Mouse (Mus musculus) MEL (cell line): Measurements from ENCODE around the gene Hes2. TPM values are rescaled to one million over a fixed set of nuclear protein-coding genes. Genes with fewer than 3 reads are reported as not detected.

Source experiments
- DNase-seq: peaks from one replicate; pipeline ENCODE4 v3.0.0; 2011; ENCODE audit warnings: low read depth, low spot score
- H3K27ac ChIP-seq: 2 replicates; pipeline ENCODE4 v1.5.1; 2012; ENCODE audit warnings: low read depth, mild to moderate bottlenecking, control low read depth, low read length, moderate library complexity; ENCODE audit not compliant: control insufficient read depth
- H3K27me3 ChIP-seq, 2 experiments: fragments of 150-350 bp in 1 of 2; sonication (generic) in 1 of 2; 2 replicates each; pipeline ENCODE4 v1.6.1; 2012; ENCODE audit warnings: low read length in 2 of 2, mild to moderate bottlenecking in 2 of 2, improper control_type of control experiment in 1 of 2, moderate library complexity in 1 of 2; ENCODE audit not compliant: insufficient read depth in 2 of 2, control insufficient read depth in 1 of 2
- H3K36me3 ChIP-seq, 2 experiments: 2 replicates each; pipeline ENCODE4 v1.6.1; 2012 to 2014; ENCODE audit warnings: low read length in 2 of 2, improper control_type of control experiment in 1 of 2, inconsistent platforms in 1 of 2, mild to moderate bottlenecking in 1 of 2; ENCODE audit not compliant: insufficient read depth in 2 of 2, control insufficient read depth in 1 of 2
- H3K4me1 ChIP-seq, 2 experiments: fragments of 150-350 bp in 1 of 2; sonication (generic) in 1 of 2; 2 replicates each; pipeline ENCODE4 v1.6.1; 2012; ENCODE audit warnings: low read length in 2 of 2, improper control_type of control experiment in 1 of 2, mild to moderate bottlenecking in 1 of 2; ENCODE audit not compliant: insufficient read depth in 2 of 2, control insufficient read depth in 1 of 2
- H3K4me3 ChIP-seq, 2 experiments: fragments of 150-350 bp in 1 of 2; sonication (generic) in 1 of 2; 2 replicates each; pipeline ENCODE4 v1.5.1; 2012; ENCODE audit warnings: low read depth in 2 of 2, low read length in 2 of 2, mild to moderate bottlenecking in 2 of 2, moderate library complexity in 2 of 2, control low read depth in 1 of 2, improper control_type of control experiment in 1 of 2; ENCODE audit not compliant: control insufficient read depth in 1 of 2, insufficient read depth in 1 of 2
- H3K79me2 ChIP-seq: 2 replicates; pipeline ENCODE4 v1.6.1; 2012; ENCODE audit warnings: mild to moderate bottlenecking, low read length, moderate library complexity; ENCODE audit not compliant: control insufficient read depth, poor library complexity, insufficient read depth
- H3K9ac ChIP-seq: 2 replicates; pipeline ENCODE4 v1.6.1; 2012; ENCODE audit warnings: low read depth, mild to moderate bottlenecking, control low read depth, low read length, moderate library complexity; ENCODE audit not compliant: control insufficient read depth, poor library complexity, severe bottlenecking
- H3K9me3 ChIP-seq: fragments of 150-350 bp; sonication (generic); replicated peaks from 2 replicates; pipeline ENCODE4 v1.6.1; 2012; ENCODE audit warnings: mild to moderate bottlenecking, low read length, improper control_type of control experiment, moderate library complexity; ENCODE audit not compliant: insufficient read depth
- CHD1 ChIP-seq: IDR thresholded peaks from 2 replicates; pipeline ENCODE4 v1.6.1; 2012; ENCODE audit warnings: low read depth, mild to moderate bottlenecking, inconsistent platforms, low read length, improper control_type of control experiment
- CTCF ChIP-seq, 3 experiments: IDR thresholded peaks in 2 of 3; conservative IDR thresholded peaks in 1 of 3; 2 replicates each; pipeline ENCODE4 v1.5.1; 2011 to 2012; ENCODE audit warnings: low read length in 3 of 3, low read depth in 2 of 3, mild to moderate bottlenecking in 2 of 3, improper control_type of control experiment in 1 of 3, inconsistent platforms in 1 of 3, mixed read lengths in 1 of 3, moderate library complexity in 1 of 3; ENCODE audit not compliant: control insufficient read depth in 1 of 3, insufficient read depth in 1 of 3, poor library complexity in 1 of 3, severe bottlenecking in 1 of 3
- EP300 ChIP-seq, 2 experiments: IDR thresholded peaks; 2 replicates each; pipeline ENCODE4 v1.6.1; 2011; ENCODE audit warnings: improper control_type of control experiment in 2 of 2, low read length in 2 of 2, low read depth in 1 of 2, mild to moderate bottlenecking in 1 of 2
- GABPA ChIP-seq: IDR thresholded peaks from 2 replicates; pipeline ENCODE4 v1.6.1; 2012; ENCODE audit warnings: low read depth, mild to moderate bottlenecking, inconsistent platforms, low read length, improper control_type of control experiment, moderate library complexity
- JUND ChIP-seq: IDR thresholded peaks from 2 replicates; pipeline ENCODE4 v1.6.1; 2011; ENCODE audit warnings: low read depth, mild to moderate bottlenecking, improper control_type of control experiment, low read length
- MAFK ChIP-seq: IDR thresholded peaks from 2 replicates; pipeline ENCODE4 v1.6.1; 2011; ENCODE audit warnings: low read depth, mild to moderate bottlenecking, low read length, improper control_type of control experiment, borderline replicate concordance
- MXI1 ChIP-seq: IDR thresholded peaks from 2 replicates; pipeline ENCODE4 v1.6.1; 2011; ENCODE audit warnings: mild to moderate bottlenecking, low read depth, low read length, improper control_type of control experiment
- NRF1 ChIP-seq: IDR thresholded peaks from 2 replicates; pipeline ENCODE4 v1.6.1; 2014; ENCODE audit warnings: low read depth, mild to moderate bottlenecking, inconsistent platforms, low read length, improper control_type of control experiment, moderate library complexity; ENCODE audit not compliant: poor library complexity, insufficient read depth, severe bottlenecking
- POLR2AphosphoS5 ChIP-seq: IDR thresholded peaks from 2 replicates; pipeline ENCODE4 v1.6.1; 2012; ENCODE audit warnings: low read depth, borderline replicate concordance, mild to moderate bottlenecking, inconsistent platforms, low read length, moderate library complexity, mixed read lengths
- RCOR1 ChIP-seq: IDR thresholded peaks from 2 replicates; pipeline ENCODE4 v1.6.1; 2012; ENCODE audit warnings: low read depth, mild to moderate bottlenecking, inconsistent platforms, low read length, improper control_type of control experiment
- TAL1 ChIP-seq: IDR thresholded peaks from 2 replicates; pipeline ENCODE4 v1.6.1; 2012; ENCODE audit warnings: mild to moderate bottlenecking, inconsistent platforms, low read length, moderate library complexity, mixed read lengths
- TBP ChIP-seq: IDR thresholded peaks from 2 replicates; pipeline ENCODE4 v1.8.0; 2011; ENCODE audit warnings: low read depth, low read length, improper control_type of control experiment
- USF2 ChIP-seq, 2 experiments: IDR thresholded peaks; 2 replicates each; pipeline ENCODE4 v1.6.1; 2011 to 2012; ENCODE audit warnings: improper control_type of control experiment in 2 of 2, low read length in 2 of 2, borderline replicate concordance in 1 of 2, inconsistent platforms in 1 of 2, low read depth in 1 of 2, mild to moderate bottlenecking in 1 of 2; ENCODE audit not compliant: insufficient read depth in 1 of 2
- ZKSCAN1 ChIP-seq: IDR thresholded peaks from 2 replicates; pipeline ENCODE4 v1.6.1; 2012; ENCODE audit warnings: low read depth, mild to moderate bottlenecking, inconsistent platforms, low read length, improper control_type of control experiment, moderate library complexity
- polyA plus RNA-seq, 2 experiments: library from polyadenylated mRNA; stranded (reverse) in 1 of 2; unstranded in 1 of 2; fragments of >175 nt in 1 of 2; fragments of >200 nt in 1 of 2; gene quantifications; 2 replicates each; pipeline versions ENCODE4 v1.2.1 to v1.2.4; 2012; ENCODE audit warnings: low replicate concordance in 2 of 2, low read depth in 1 of 2; ENCODE audit not compliant: insufficient read length in 2 of 2, insufficient read depth in 1 of 2, missing spikeins in 1 of 2
- total RNA-seq: library from RNA; depleted of rRNA; stranded (reverse); fragments of 300-350 nt; gene quantifications from 2 replicates; pipeline ENCODE4 v1.2.3, GENCODE M21; 2012

The Hes2 gene
- total and polyA plus RNA-seq, 3 experiments: 0.28 TPM; not detected in 2

GRCm38 (mm10) chr4:152157779-152158584, 685 bp upstream of the Hes2 start (continued):
- no peak for TF ChIP-seq RCOR1

GRCm38 (mm10) chr4:152159285-152159678, 615 bp downstream of the Hes2 start:
- peaks cover 0 to 5% of the 10 kb centered on the region in 2 experiments; a peak in 2 of 4 replicates for H3K36me3 ChIP-seq
- peaks cover 0 to 11% of the 10 kb centered on the region in 2 experiments; a peak in 2 of 4 replicates for H3K4me1 ChIP-seq
- no peak for TF ChIP-seq RCOR1
- no peak for TF ChIP-seq JUND
- no peak for TF ChIP-seq MXI1
- TF ChIP-seq MAFK: no peak
- no peak for TF ChIP-seq ZKSCAN1
- no peak for TF ChIP-seq TBP
- no peak for TF ChIP-seq USF2 (IDR thresholded peaks at IDR 0.05; ENCODE audit: borderline replicate concordance in 1 of 2, insufficient read depth in 1 of 2, low read depth in 1 of 2, low read length in 2 of 2)
- DNase-seq: no peak
- no peak overlapping the region for H3K27ac ChIP-seq
- no peaks in the 10 kb centered on the region for H3K79me2 ChIP-seq
- H3K9ac ChIP-seq: no peak overlapping the region
- H3K4me3 ChIP-seq: no peak overlapping the region
- H3K27me3 ChIP-seq: no peaks in the 10 kb centered on the region
- no peaks in the 10 kb centered on the region for H3K9me3 ChIP-seq

GRCm38 (mm10) chr4:152160748-152161147, 2.1 kb downstream of the Hes2 start:
- Histone ChIP-seq H3K36me3 (peaks cover 0 to 2% of the 10 kb centered on the region in 2 experiments; a peak in 2 of 4 replicates), H3K4me1 (peaks cover 0 to 12% of the 10 kb centered on the region in 2 experiments; a peak in 2 of 4 replicates), H3K9me3 (no peaks in the 10 kb centered on the region), H3K9ac (no peak overlapping the region), H3K4me3 (no peak overlapping the region), H3K27me3 (no peaks in the 10 kb centered on the region), H3K27ac (no peak overlapping the region), H3K79me2 (no peaks in the 10 kb centered on the region)
- no peak for DNase-seq
- TF ChIP-seq POLR2AphosphoS5: no peak
- no peak for TF ChIP-seq EP300 (IDR thresholded peaks at IDR 0.05; ENCODE audit: low read depth in 1 of 2, low read length in 2 of 2)
- TF ChIP-seq GABPA: no peak
- no peak for TF ChIP-seq NRF1
- no peak for TF ChIP-seq TAL1
- no peak for TF ChIP-seq CHD1
- TF ChIP-seq RCOR1: no peak
- no peak for TF ChIP-seq CTCF (IDR thresholded peaks at IDR 0.05 in 2 of 3, conservative IDR thresholded peaks at IDR 0.05 in 1 of 3; ENCODE audit: control insufficient read depth in 1 of 3, insufficient read depth in 1 of 3, low read depth in 2 of 3, low read length in 3 of 3, poor library complexity in 1 of 3, severe bottlenecking in 1 of 3)
